Mouse (Mus musculus) kidney, embryonic 15.5 days (tissue): Measurements from ENCODE around the gene Oas1d. TPM values are rescaled to one million over a fixed set of nuclear protein-coding genes. Genes with fewer than 3 reads are reported as not detected.
"Not testable (repeated sequence)": the region's sequence is repeated elsewhere in the genome, so short reads cannot be mapped to it uniquely, and the experiment has no call there.

Source experiments
- ATAC-seq: fragments of 200-750 bp; cut with Nextera tagmentation; replicated peaks from 2 replicates; pipeline ENCODE4 v1.8.0; 2017; ENCODE audit warnings: moderate TSS enrichment; ENCODE audit not compliant: low FRiP score
- H3K27ac ChIP-seq: fragments of 300-500 bp; sonication (generic); 2 replicates; pipeline ENCODE4 v1.5.1; 2015; ENCODE audit warnings: mild to moderate bottlenecking, inconsistent platforms
- H3K27me3 ChIP-seq: fragments of 300-500 bp; sonication (generic); 2 replicates; pipeline ENCODE4 v1.6.1; 2015; ENCODE audit warnings: inconsistent platforms
- H3K36me3 ChIP-seq: fragments of 300-500 bp; sonication (generic); 2 replicates; pipeline ENCODE4 v1.6.1; 2015; ENCODE audit warnings: inconsistent platforms
- H3K4me1 ChIP-seq: fragments of 300-500 bp; sonication (generic); 2 replicates; pipeline ENCODE4 v1.6.1; 2015; ENCODE audit warnings: inconsistent platforms
- H3K4me2 ChIP-seq: fragments of 300-500 bp; sonication (generic); 2 replicates; pipeline ENCODE4 v1.6.1; 2015; ENCODE audit warnings: moderate library complexity, mild to moderate bottlenecking, inconsistent platforms
- H3K4me3 ChIP-seq: fragments of 300-500 bp; sonication (generic); replicated peaks from 2 replicates; pipeline ENCODE4 v1.5.1; 2015; ENCODE audit warnings: mild to moderate bottlenecking, inconsistent platforms
- H3K9ac ChIP-seq: fragments of 300-500 bp; sonication (generic); 2 replicates; pipeline ENCODE4 v1.6.1; 2015; ENCODE audit warnings: mild to moderate bottlenecking, inconsistent platforms
- H3K9me3 ChIP-seq: fragments of 300-500 bp; sonication (generic); replicated peaks from 2 replicates; pipeline ENCODE4 v1.6.1; 2016; ENCODE audit warnings: inconsistent platforms
- WGBS: fragments of 180-500 bp; shearing (Covaris S2); methylation state at CpG from one replicate; pipeline ENCODE4 v1.1.7; 2015; ENCODE audit warnings: mixed read lengths; 5-methylcytosine and 5-hydroxymethylcytosine counted together
- polyA plus RNA-seq: library from polyadenylated mRNA; unstranded; fragments of >200 nt; fragmentation: Nextera tagmentation; extraction: Ambion mirVana; gene quantifications from 2 replicates; pipeline ENCODE4 v1.2.1, GENCODE M21; 2015

Gene Oas1d
- polyA plus RNA-seq, 1 experiment from 2014 or later: not detected

- H3K4me1 ChIP-seq, ATAC-seq: not testable (repeated sequence)
Observed at GRCm38 (mm10) chr5:120888294-120888815, 26.0 kb upstream of the Oas1d start.

GRCm38 (mm10) chr5:120890026-120890425 lies 24.3 kb upstream of the Oas1d start:
- no peaks in the 10 kb centered on the region for H3K4me1 ChIP-seq
- 86% methylated on average over 2 of the region's 2 CpGs for WGBS
- H3K9ac ChIP-seq: no peak overlapping the region
- no peak overlapping the region for H3K27ac ChIP-seq
- no peak overlapping the region for H3K4me2 ChIP-seq
- no peaks in the 10 kb centered on the region for H3K36me3 ChIP-seq
- H3K4me3 ChIP-seq: no peak overlapping the region
- no peaks in the 10 kb centered on the region for H3K27me3 ChIP-seq
- no peaks in the 10 kb centered on the region for H3K9me3 ChIP-seq
- ATAC-seq: no peak

More at GRCm38 (mm10) chr5:120888294-120888815, 26.0 kb upstream of the Oas1d start:
- 50% methylated on average over 4 of the region's 4 CpGs for WGBS
- H3K9me3 ChIP-seq, H3K4me3 ChIP-seq, H3K36me3 ChIP-seq, H3K27me3 ChIP-seq, H3K9ac ChIP-seq, H3K4me2 ChIP-seq, H3K27ac ChIP-seq: not testable (repeated sequence)

GRCm38 (mm10) chr5:120890991-120891390 lies 23.3 kb upstream of the Oas1d start:
- H3K4me1 ChIP-seq: no peaks in the 10 kb centered on the region
- H3K4me2 ChIP-seq: no peak overlapping the region
- no peaks in the 10 kb centered on the region for H3K36me3 ChIP-seq
- no peak overlapping the region for H3K27ac ChIP-seq
- no peaks in the 10 kb centered on the region for H3K27me3 ChIP-seq
- H3K9me3 ChIP-seq: no peaks in the 10 kb centered on the region
- no peak overlapping the region for H3K9ac ChIP-seq
- 63% methylated on average over 3 of the region's 3 CpGs for WGBS
- no peak overlapping the region for H3K4me3 ChIP-seq
- no peak for ATAC-seq

GRCm38 (mm10) chr5:120891566-120892242 lies 22.6 kb upstream of the Oas1d start:
- not testable (repeated sequence) for H3K9ac ChIP-seq, H3K36me3 ChIP-seq, ATAC-seq, H3K27ac ChIP-seq, H3K4me3 ChIP-seq, H3K4me2 ChIP-seq, H3K4me1 ChIP-seq, H3K27me3 ChIP-seq, H3K9me3 ChIP-seq
- WGBS: 81% methylated on average over 2 of the region's 2 CpGs

- no peak for ATAC-seq
Observed at GRCm38 (mm10) chr5:120892243-120892660, 22.1 kb upstream of the Oas1d start.

GRCm38 (mm10) chr5:120893866-120894265 lies 20.5 kb upstream of the Oas1d start:
- H3K36me3 ChIP-seq, H3K9me3 ChIP-seq, H3K27ac ChIP-seq, H3K9ac ChIP-seq, H3K4me3 ChIP-seq, H3K4me1 ChIP-seq, H3K27me3 ChIP-seq, H3K4me2 ChIP-seq, ATAC-seq: not testable (repeated sequence)
- WGBS: 93% methylated on average over 4 of the region's 4 CpGs

More at GRCm38 (mm10) chr5:120892243-120892660, 22.1 kb upstream of the Oas1d start:
- no peak overlapping the region for H3K4me3 ChIP-seq
- no peaks in the 10 kb centered on the region for H3K36me3 ChIP-seq
- no peak overlapping the region for H3K9ac ChIP-seq
- no peaks in the 10 kb centered on the region for H3K4me1 ChIP-seq
- 35% methylated on average over 2 of the region's 2 CpGs for WGBS
- H3K27ac ChIP-seq: no peak overlapping the region
- no peaks in the 10 kb centered on the region for H3K9me3 ChIP-seq
- no peak overlapping the region for H3K4me2 ChIP-seq
- no peaks in the 10 kb centered on the region for H3K27me3 ChIP-seq

GRCm38 (mm10) chr5:120894692-120895091 lies 19.6 kb upstream of the Oas1d start:
- not testable (repeated sequence) for H3K4me3 ChIP-seq, H3K27ac ChIP-seq, ATAC-seq, H3K4me1 ChIP-seq, H3K4me2 ChIP-seq, H3K9ac ChIP-seq, H3K9me3 ChIP-seq, H3K27me3 ChIP-seq, H3K36me3 ChIP-seq
- WGBS: 78% methylated on average over 2 of the region's 2 CpGs

- no peaks in the 10 kb centered on the region for H3K27me3 ChIP-seq
- H3K4me2 ChIP-seq: no peak overlapping the region
- H3K4me1 ChIP-seq: no peaks in the 10 kb centered on the region
- no peaks in the 10 kb centered on the region for H3K36me3 ChIP-seq
- no peak overlapping the region for H3K4me3 ChIP-seq
- no peaks in the 10 kb centered on the region for H3K9me3 ChIP-seq
- no peak overlapping the region for H3K27ac ChIP-seq
- no peak for ATAC-seq
- H3K9ac ChIP-seq: no peak overlapping the region
- WGBS: 87% methylated on average over 11 of the region's 11 CpGs
Observed at GRCm38 (mm10) chr5:120895231-120895900, 19.0 kb upstream of the Oas1d start.

- Histone ChIP-seq H3K27ac (no peak overlapping the region), H3K4me2 (no peak overlapping the region), H3K9ac (no peak overlapping the region), H3K4me3 (no peak overlapping the region), H3K36me3 (no peaks in the 10 kb centered on the region), H3K4me1 (no peaks in the 10 kb centered on the region), H3K9me3 (no peaks in the 10 kb centered on the region), H3K27me3 (no peaks in the 10 kb centered on the region)
- no peak for ATAC-seq
- 88% methylated on average over 6 of the region's 6 CpGs for WGBS
Observed at GRCm38 (mm10) chr5:120898307-120898706, 16.0 kb upstream of the Oas1d start.

- H3K4me3 ChIP-seq: no peak overlapping the region
- H3K9ac ChIP-seq: no peak overlapping the region
- no peak overlapping the region for H3K4me2 ChIP-seq
- no peaks in the 10 kb centered on the region for H3K27me3 ChIP-seq
- H3K36me3 ChIP-seq: no peaks in the 10 kb centered on the region
- no peak overlapping the region for H3K27ac ChIP-seq
- H3K9me3 ChIP-seq: no peaks in the 10 kb centered on the region
- ATAC-seq: no peak
- H3K4me1 ChIP-seq: no peaks in the 10 kb centered on the region
Observed at GRCm38 (mm10) chr5:120898726-120899125, 15.6 kb upstream of the Oas1d start.

- Histone ChIP-seq H3K36me3 (no peaks in the 10 kb centered on the region), H3K4me2 (no peak overlapping the region), H3K9ac (no peak overlapping the region), H3K27me3 (no peaks in the 10 kb centered on the region), H3K4me3 (no peak overlapping the region), H3K27ac (no peak overlapping the region), H3K9me3 (no peaks in the 10 kb centered on the region), H3K4me1 (no peaks in the 10 kb centered on the region)
- no peak for ATAC-seq
- 76% methylated on average over 1 of the region's 1 CpGs for WGBS
Observed at GRCm38 (mm10) chr5:120900666-120901065, 13.7 kb upstream of the Oas1d start.

- no peaks in the 10 kb centered on the region for H3K4me1 ChIP-seq
- no peak overlapping the region for H3K27ac ChIP-seq
- no peaks in the 10 kb centered on the region for H3K36me3 ChIP-seq
- no peaks in the 10 kb centered on the region for H3K9me3 ChIP-seq
- ATAC-seq: no peak
- no peaks in the 10 kb centered on the region for H3K27me3 ChIP-seq
- no peak overlapping the region for H3K4me2 ChIP-seq
- no peak overlapping the region for H3K4me3 ChIP-seq
- H3K9ac ChIP-seq: no peak overlapping the region
- 86% methylated on average over 5 of the region's 5 CpGs for WGBS
Observed at GRCm38 (mm10) chr5:120902056-120902455, 12.3 kb upstream of the Oas1d start.
